Mouse (Mus musculus) lung, embryonic 16.5 days (tissue): ENCODE data around the gene Cela2a. TPM values are rescaled to one million over a fixed set of nuclear protein-coding genes. Genes with fewer than 3 reads are reported as not detected.

Experiments
- ATAC-seq: fragments of 200-750 bp; cut with Nextera tagmentation; 2 replicates; pipeline ENCODE4 v1.8.0; 2017; ENCODE audit warnings: low read depth, mild to moderate bottlenecking, moderate library complexity
- H3K27ac ChIP-seq: fragments of 300-500 bp; sonication (generic); 2 replicates; pipeline ENCODE4 v1.5.1; 2014; ENCODE audit warnings: mild to moderate bottlenecking, control low read depth, low read length
- H3K27me3 ChIP-seq: fragments of 300-500 bp; sonication (generic); 2 replicates; pipeline ENCODE4 v1.6.1; 2014; ENCODE audit warnings: low read depth, low read length, mixed read lengths; ENCODE audit not compliant: control insufficient read depth, insufficient read depth
- H3K36me3 ChIP-seq: fragments of 300-500 bp; sonication (generic); 2 replicates; pipeline ENCODE4 v1.6.1; 2014; ENCODE audit warnings: low read length; ENCODE audit not compliant: control insufficient read depth, insufficient read depth
- H3K4me1 ChIP-seq: fragments of 300-500 bp; sonication (generic); replicated peaks from 2 replicates; pipeline ENCODE4 v1.6.1; 2014; ENCODE audit warnings: low read length, mixed read lengths; ENCODE audit not compliant: control insufficient read depth, insufficient read depth
- H3K4me2 ChIP-seq: fragments of 300-500 bp; sonication (generic); 2 replicates; pipeline ENCODE4 v1.6.1; 2014; ENCODE audit warnings: low read depth, low read length, control low read depth
- H3K4me3 ChIP-seq: fragments of 300-500 bp; sonication (generic); 2 replicates; pipeline ENCODE4 v1.5.1; 2014; ENCODE audit warnings: mild to moderate bottlenecking, low read length, control low read depth
- H3K9ac ChIP-seq: fragments of 300-500 bp; sonication (generic); 2 replicates; pipeline ENCODE4 v1.6.1; 2014; ENCODE audit warnings: low read length, control low read depth
- H3K9me3 ChIP-seq: fragments of 300-500 bp; sonication (generic); 2 replicates; pipeline ENCODE4 v1.6.1; 2016; ENCODE audit warnings: low read length; ENCODE audit not compliant: control insufficient read depth
- WGBS: fragments of 180-500 bp; shearing (Covaris S2); extraction: QIAGEN DNeasy Blood & Tissue Kit; methylation state at CpG from one replicate; pipeline ENCODE4 v1.1.7; 2014; 5-methylcytosine and 5-hydroxymethylcytosine counted together
- polyA plus RNA-seq: library from polyadenylated mRNA; unstranded; fragments of >200 nt; fragmentation: Nextera tagmentation; extraction: Ambion mirVana; gene quantifications from 2 replicates; pipeline ENCODE4 v1.2.1, GENCODE M21; 2015

Cela2a gene
- polyA plus RNA-seq, 1 experiment from 2014 or later, result not detected

GRCm38 (mm10) chr4:141869436-141870215, 43.7 kb upstream of the Cela2a start:
- 49% methylated on average over 5 of the region's 5 CpGs for WGBS
- H3K9ac ChIP-seq, result no peak overlapping the region
- no peaks in the 10 kb centered on the region for H3K36me3 ChIP-seq
- H3K27ac ChIP-seq, result no peak overlapping the region
- no peak overlapping the region for H3K4me2 ChIP-seq
- no peak for ATAC-seq
- no peak overlapping the region for H3K4me3 ChIP-seq
- peaks cover 58% of the 10 kb centered on the region for H3K4me1 ChIP-seq
- H3K27me3 ChIP-seq, result no peaks in the 10 kb centered on the region
- H3K9me3 ChIP-seq, result no peaks in the 10 kb centered on the region

- no peak overlapping the region for H3K4me2 ChIP-seq
- peaks cover 50% of the 10 kb centered on the region for H3K4me1 ChIP-seq
- no peak overlapping the region for H3K9ac ChIP-seq
- no peak overlapping the region for H3K4me3 ChIP-seq
- no peak for ATAC-seq
- WGBS, result 78% methylated on average over 10 of the region's 10 CpGs
- H3K36me3 ChIP-seq, result no peaks in the 10 kb centered on the region
- H3K9me3 ChIP-seq, result no peaks in the 10 kb centered on the region
- no peaks in the 10 kb centered on the region for H3K27me3 ChIP-seq
- peak overlapping the region; percentile 53; the same call in 1 of the 2 replicates for H3K27ac ChIP-seq
These were observed 42.1 kb upstream of the Cela2a start for GRCm38 (mm10) chr4:141868051-141868450.

GRCm38 (mm10) chr4:141867498-141867897, 41.5 kb upstream of the Cela2a start:
- Histone ChIP-seq H3K4me3 (no peak overlapping the region), H3K9me3 (no peaks in the 10 kb centered on the region), H3K9ac (peak overlapping the region; percentile 21; the same call in 1 of the 2 replicates), H3K27ac (peak overlapping the region; percentile 53), H3K27me3 (no peaks in the 10 kb centered on the region), H3K4me1 (peaks cover 44% of the 10 kb centered on the region), H3K4me2 (0 out of 2 replicates have a peak overlapping the region, but pooled peaks have one; percentile 8), H3K36me3 (no peaks in the 10 kb centered on the region)
- 19% methylated on average over 4 of the region's 4 CpGs for WGBS
- ATAC-seq, result peak; percentile 51

- 0 out of 2 replicates have a peak overlapping the region, but pooled peaks have one; percentile 8 for H3K4me2 ChIP-seq
- H3K4me1 ChIP-seq, result peaks cover 40% of the 10 kb centered on the region
- peak overlapping the region; percentile 53 for H3K27ac ChIP-seq
These were observed 41.1 kb upstream of the Cela2a start for GRCm38 (mm10) chr4:141866933-141867490.

GRCm38 (mm10) chr4:141865600-141865999, 39.6 kb upstream of the Cela2a start:
- H3K4me2 ChIP-seq, result no peak overlapping the region
- peaks cover 6% of the 10 kb centered on the region for H3K36me3 ChIP-seq
- no peak overlapping the region for H3K27ac ChIP-seq
- no peaks in the 10 kb centered on the region for H3K27me3 ChIP-seq
- no peak overlapping the region for H3K4me3 ChIP-seq
- H3K9me3 ChIP-seq, result no peaks in the 10 kb centered on the region
- no peak overlapping the region for H3K9ac ChIP-seq
- 91% methylated on average over 5 of the region's 5 CpGs for WGBS
- H3K4me1 ChIP-seq, result peaks cover 29% of the 10 kb centered on the region
- no peak for ATAC-seq

More at GRCm38 (mm10) chr4:141866933-141867490, 41.1 kb upstream of the Cela2a start:
- Histone ChIP-seq H3K36me3 (no peaks in the 10 kb centered on the region; the same call in 1 of the 2 replicates), H3K4me3 (no peak overlapping the region), H3K9me3 (no peaks in the 10 kb centered on the region), H3K9ac (peak overlapping the region; percentile 21; the same call in 1 of the 2 replicates), H3K27me3 (no peaks in the 10 kb centered on the region)
- peak; percentile 78 for ATAC-seq
- 15% methylated on average over 10 of the region's 10 CpGs for WGBS

GRCm38 (mm10) chr4:141865006-141865405, 39.0 kb upstream of the Cela2a start:
- peaks cover 29% of the 10 kb centered on the region for H3K4me1 ChIP-seq
- no peak overlapping the region for H3K9ac ChIP-seq
- H3K4me2 ChIP-seq, result no peak overlapping the region
- no peak for ATAC-seq
- no peaks in the 10 kb centered on the region for H3K9me3 ChIP-seq
- H3K36me3 ChIP-seq, result peaks cover 10% of the 10 kb centered on the region
- no peaks in the 10 kb centered on the region for H3K27me3 ChIP-seq
- 93% methylated on average over 5 of the region's 5 CpGs for WGBS
- no peak overlapping the region for H3K4me3 ChIP-seq
- no peak overlapping the region for H3K27ac ChIP-seq

GRCm38 (mm10) chr4:141864506-141864905, 38.5 kb upstream of the Cela2a start:
- WGBS, result 89% methylated on average over 8 of the region's 8 CpGs
- Histone ChIP-seq H3K9ac (no peak overlapping the region), H3K27ac (no peak overlapping the region), H3K4me1 (peaks cover 27% of the 10 kb centered on the region), H3K9me3 (no peaks in the 10 kb centered on the region), H3K4me2 (no peak overlapping the region), H3K36me3 (peaks cover 14% of the 10 kb centered on the region), H3K4me3 (no peak overlapping the region), H3K27me3 (no peaks in the 10 kb centered on the region)
- ATAC-seq, result no peak

- peaks cover 18% of the 10 kb centered on the region for H3K36me3 ChIP-seq
- peaks cover 25% of the 10 kb centered on the region for H3K4me1 ChIP-seq
- H3K4me3 ChIP-seq, result no peak overlapping the region
- no peak for ATAC-seq
- 79% methylated on average over 7 of the region's 7 CpGs for WGBS
- H3K27ac ChIP-seq, result no peak overlapping the region
- H3K4me2 ChIP-seq, result no peak overlapping the region
- no peaks in the 10 kb centered on the region for H3K9me3 ChIP-seq
- H3K27me3 ChIP-seq, result no peaks in the 10 kb centered on the region
- H3K9ac ChIP-seq, result no peak overlapping the region
These were observed 37.8 kb upstream of the Cela2a start for GRCm38 (mm10) chr4:141863726-141864280.

GRCm38 (mm10) chr4:141862867-141863266, 36.9 kb upstream of the Cela2a start:
- H3K36me3 ChIP-seq, result peaks cover 18% of the 10 kb centered on the region
- H3K9ac ChIP-seq, result no peak overlapping the region
- no peaks in the 10 kb centered on the region for H3K27me3 ChIP-seq
- H3K27ac ChIP-seq, result no peak overlapping the region
- H3K9me3 ChIP-seq, result no peaks in the 10 kb centered on the region
- no peak for ATAC-seq
- no peak overlapping the region for H3K4me2 ChIP-seq
- no peak overlapping the region for H3K4me3 ChIP-seq
- WGBS, result 79% methylated on average over 5 of the region's 5 CpGs
- H3K4me1 ChIP-seq, result peaks cover 20% of the 10 kb centered on the region
